Mouse (Mus musculus): ENCODE measurements at regions not wholly inside any gene's neighbourhood (a gene's known extent, or its start where the extent isn't known, plus 50 kb on each side); places are given as distances from the start of the nearest gene placed in this dataset.

DNA sequence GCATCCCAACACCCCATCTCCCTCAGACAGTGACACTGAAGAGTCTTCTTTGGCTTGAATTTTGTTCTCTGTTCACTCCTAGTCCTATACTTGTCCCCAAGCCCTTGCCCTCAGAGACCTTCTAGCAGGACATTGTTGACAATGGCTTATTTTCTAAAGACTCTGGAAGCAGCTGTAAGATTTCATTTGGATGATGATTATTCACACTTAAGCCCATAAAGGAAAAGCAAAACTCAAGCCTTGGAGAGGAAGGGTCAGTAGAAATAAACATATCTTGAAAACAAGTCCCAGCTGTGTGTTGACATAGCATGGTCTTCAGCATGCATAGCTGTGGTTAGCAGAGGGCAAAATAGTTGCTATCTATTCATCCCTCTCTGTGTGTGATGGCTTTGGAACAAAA lies 59.9 kb upstream of the Cdh11 start:
- DNase-seq (ENCODE audit: low read depth, low spot score) = no peak

DNA sequence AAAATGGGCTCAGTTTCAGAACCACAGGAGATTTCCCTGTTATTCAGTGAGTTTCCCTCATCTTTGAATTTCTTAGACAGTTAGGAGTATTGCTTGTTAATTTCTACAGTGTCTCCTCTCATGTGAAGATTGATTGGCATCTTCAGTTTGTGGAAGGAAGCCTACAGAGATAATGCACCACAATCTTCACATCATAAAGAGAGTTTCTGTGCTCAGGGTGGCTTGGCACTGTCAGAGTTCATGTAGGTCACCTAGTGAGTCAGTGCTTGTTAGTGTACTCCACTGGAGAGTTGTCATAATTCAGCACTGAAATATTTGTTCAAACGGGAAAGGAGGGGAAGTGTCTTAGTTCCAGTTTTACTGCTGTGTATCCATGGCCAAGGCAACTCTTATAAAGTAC lies 74.6 kb upstream of the Cdh11 start:
- no peak for DNase-seq (ENCODE audit: low read depth, low spot score)

DNA sequence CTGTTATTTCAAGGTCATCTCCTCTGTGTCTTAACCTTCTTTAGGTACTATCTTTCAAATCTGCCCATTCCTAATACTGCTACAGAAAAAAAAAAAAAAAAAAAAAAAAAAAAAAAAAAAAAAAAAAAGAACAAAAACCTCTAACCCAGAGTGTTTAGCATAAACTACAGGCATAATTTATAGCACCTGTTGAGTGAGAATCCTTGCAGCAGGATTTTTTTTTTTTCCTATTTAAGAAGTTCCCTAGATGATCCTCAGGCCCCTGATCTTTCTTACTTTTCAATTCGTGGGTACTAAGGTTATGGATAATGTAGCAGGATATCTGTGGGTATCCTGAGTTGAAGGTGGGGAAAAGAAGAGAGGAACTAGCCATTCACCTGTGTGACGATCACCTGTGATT lies 114.1 kb upstream of the Cdh11 start:
- DNase-seq (ENCODE audit: low read depth, low spot score) = no peak

DNA sequence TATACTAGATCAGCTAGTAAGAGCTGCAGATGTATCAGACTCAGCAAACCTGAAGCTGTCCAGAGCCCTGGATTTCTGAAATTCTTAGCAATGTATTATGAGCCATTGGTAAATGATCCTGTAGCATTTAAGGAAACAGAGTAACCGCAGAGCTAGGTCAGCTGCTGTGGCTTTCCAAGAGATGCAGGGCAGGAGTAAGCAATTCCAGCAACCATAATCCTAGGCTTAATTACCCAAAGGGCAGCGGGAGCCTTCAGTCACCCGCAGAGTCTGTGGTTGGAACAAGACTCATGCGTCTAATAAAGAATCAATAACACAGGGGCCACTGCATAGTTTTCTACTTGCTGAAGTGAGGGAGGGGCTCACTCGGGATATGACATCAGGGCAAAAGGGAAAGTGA lies 115.2 kb upstream of the Cdh11 start:
- no peak for DNase-seq (ENCODE audit: low read depth, low spot score)

DNA sequence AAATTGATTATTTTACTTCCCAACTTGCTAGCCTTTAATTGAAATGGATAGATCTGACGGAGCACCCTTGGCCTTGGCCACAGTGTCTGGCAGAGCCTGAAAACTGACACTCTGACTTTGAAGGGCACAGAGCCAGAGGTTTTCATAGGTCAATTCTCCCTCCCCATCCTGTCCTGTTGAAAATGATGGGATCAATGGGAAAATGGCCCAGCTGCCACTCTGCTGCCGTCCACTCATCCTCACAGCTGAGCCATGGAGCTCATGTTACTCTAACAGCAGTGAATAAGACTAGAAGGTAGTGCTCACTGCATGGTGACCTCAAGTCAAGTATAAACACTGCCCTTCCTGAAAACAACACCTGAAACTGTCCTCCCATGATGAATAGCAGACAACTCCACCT lies 122.0 kb upstream of the Cdh11 start:
- no peak for DNase-seq (ENCODE audit: low read depth, low spot score)

DNA sequence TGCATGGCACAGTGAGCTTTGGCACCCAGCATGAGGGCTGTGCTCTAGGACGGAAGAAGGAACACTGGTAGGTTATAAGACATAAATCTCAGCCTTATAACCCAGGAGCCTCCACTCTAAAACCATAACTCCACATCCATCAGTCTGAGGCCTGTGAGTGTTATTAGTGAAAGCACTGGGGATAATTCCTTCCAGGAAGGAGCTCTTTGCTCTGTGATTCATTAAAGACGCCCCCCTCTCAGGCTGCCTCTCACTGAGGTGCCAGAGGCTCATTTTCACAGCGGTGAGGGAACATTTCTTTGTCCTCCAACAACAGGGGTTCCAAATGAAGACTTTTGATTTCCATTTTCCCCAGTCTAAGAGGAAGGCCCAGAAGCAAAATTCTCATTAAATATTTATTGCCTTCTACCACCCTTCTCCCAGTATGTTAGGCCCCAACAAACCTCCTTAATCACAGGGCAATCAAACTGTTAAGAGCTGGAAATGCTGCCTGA lies 145.9 kb upstream of the Cdh11 start:
- peak; percentile 14 for DNase-seq (ENCODE audit: low read depth, low spot score)

DNA sequence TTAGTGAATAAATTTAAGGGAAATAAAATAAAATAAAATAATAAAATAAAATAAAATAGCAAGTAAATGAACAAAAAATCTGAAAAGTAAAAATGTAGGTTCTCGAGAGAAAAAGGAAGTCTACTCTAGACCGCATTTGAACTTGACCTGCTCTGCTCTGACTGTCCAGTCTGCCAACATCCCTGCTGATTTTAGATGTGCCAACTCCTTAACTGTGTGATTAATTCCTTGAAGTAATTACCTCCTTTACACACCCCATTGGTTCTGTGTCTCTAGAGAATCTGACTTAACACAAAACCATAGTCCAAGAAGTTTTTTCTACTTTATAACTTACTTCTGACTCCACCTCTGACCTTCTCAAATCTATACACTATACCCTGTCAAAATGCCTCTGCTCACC lies 153.3 kb upstream of the Cdh11 start:
- no peak for DNase-seq (ENCODE audit: low read depth, low spot score)

DNA sequence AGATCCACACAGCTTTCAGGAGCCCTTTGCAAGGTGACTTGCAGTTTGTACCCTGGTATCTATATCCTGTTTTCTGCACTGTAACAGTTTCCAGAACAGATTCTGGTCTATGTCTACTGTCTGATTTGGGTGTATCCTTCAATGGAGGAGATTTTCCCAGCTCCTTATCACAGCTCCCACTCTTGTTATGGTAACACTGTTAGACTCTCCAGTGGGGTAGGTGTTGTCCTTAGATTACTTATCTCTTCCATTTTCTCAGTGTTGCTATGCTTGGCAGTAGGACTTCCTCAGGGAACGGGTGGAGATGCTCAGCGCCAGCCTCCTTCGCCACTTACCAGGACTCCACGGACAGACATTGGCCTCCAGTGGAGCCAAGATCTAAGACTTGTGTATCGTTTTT lies 160.1 kb upstream of the Cdh11 start:
- DNase-seq (ENCODE audit: low read depth, low spot score) = no peak

DNA sequence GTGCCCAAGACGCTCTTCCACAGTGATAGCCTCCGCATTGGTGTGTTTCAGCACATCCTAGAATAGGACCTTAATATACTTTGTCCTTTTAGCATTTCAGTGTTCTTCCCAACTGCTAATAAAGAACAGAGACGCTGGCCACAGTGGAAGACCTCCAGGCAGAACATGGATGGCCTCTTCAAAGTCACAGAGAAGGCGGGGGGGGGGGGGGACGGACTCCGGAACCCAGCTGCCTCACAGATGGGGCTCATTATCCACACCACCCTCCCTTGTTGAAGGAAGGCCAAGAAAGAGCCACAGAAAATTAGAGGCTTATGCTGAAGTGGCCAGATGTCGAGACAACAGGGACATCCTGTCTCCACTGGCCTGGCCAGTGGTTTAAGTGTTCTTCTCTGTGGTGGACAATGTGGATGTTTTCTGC lies 192.7 kb upstream of the Cdh11 start:
- DNase-seq (ENCODE audit: low read depth, low spot score) = no peak

DNA sequence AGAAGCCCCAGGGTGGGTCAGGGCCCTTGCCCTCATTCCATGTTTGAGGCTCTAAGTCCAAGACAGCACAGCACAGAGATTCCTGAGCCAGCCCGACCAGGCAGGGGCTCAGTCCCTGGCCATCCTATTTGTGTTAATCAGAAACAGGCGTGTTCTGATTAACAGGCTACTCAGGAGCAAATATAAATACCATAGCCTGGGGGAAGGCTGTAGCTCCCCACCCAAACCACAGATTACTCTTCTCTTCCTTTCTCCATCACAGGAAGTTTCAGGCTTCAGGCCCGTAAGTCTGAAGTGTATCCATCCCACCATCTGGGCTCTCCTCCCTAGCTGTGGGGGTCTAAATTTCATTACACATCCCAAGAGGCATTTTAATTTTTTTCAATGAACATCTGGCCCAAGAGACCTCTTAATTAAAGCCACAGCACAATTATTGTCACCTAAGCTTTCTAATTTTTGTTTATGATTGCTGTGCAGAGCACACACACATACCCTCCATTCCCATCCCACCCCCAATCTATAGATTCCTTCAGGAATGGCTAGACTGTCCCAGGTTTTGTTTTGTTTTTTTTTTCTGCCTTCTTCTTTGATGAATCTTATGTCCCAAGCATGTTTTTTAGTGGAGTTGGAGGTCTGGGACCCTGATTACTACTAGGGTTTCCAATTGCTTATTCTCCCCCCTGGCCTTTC lies 197.9 kb upstream of the Cdh11 start:
- no peak for DNase-seq (ENCODE audit: low read depth, low spot score)

DNA sequence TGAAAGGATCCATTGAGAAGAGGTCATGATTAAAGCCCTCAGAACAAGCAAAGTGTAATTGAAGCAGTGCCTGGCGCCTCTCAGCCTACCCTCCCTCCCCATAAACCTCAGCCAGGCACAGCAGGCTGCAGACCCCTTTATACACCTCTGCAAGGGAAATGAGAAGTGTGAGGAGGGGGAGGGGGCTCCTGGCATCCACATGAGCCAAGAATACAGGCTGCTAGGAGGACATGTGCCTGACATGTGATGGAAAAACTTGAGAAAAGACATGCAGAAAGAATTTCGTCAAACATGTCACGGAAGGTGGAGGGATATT lies 198.4 kb upstream of the Cdh11 start:
- peak; percentile 45 for DNase-seq (ENCODE audit: low read depth, low spot score)

DNA sequence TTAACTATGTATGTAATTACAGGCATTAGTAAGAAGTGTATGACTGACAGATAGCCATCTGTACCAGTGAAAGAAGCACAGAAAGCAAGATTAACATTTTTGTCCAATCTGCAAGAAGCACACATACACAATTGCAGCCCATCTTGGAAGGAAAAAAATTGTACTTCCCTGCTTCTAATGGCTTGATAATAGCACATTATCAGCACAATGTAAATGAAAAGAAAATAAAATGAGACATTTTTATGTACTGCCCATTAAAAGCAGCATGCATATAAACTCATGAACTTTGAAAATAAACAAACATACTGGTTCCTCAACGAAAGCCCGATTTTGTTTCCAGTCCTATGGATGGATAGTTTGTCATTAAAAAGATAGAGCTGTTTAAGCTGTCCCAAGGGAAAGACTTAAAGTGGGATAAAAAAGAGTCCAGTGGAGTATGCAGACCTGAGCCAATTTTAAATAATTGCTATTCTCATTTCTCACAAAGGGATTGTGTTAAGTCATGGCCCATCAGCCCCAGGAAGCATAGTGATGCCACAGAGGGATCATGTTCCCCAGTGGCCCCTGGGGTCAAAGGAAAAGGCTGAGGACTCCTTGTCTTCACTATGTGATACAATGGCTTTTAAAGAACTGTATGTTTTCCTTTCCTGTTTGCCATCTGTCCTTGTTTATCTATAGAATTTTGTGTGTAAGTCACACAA lies 222.0 kb upstream of the Cdh11 start:
- no peak for DNase-seq (ENCODE audit: low read depth, low spot score)

DNA sequence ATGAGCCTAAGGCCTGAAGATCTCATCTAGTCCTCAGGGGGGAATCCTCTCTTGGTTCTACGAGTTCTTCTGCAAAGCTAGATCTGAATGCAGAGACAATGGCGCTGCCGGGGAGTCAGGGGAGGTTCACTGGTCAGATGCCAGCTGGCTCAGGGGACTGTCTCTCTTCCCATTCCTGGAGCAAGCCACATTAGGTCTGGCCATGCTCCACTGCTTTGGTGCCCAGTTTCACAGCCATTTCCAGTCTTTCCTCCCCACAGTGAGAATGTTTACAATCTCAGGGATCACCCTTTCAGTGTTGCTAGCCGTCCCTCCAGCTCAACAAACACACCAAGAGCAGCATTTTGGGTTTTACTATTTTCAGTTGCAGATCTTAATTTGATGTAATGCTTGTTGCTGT lies 233.7 kb upstream of the Cdh11 start:
- no peak for DNase-seq (ENCODE audit: low read depth, low spot score)

DNA sequence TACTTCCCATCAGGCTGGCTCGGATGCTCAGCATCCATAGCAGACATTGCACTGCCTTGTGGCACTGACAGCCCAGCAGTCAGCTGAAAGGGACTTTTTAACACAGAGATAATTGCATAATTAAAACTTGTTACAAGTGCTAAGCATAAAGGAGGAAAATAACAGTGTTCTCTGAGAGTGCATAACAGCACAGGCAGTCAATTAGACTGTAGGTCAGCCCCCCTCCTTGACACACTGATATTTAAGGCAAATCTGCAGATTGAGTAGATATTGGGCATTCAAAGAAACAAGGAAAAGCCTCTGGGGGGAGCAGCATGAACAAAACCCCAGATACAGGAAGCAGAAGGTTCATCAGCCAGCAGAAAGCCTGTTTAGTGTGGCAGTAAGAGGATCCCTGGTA lies 237.8 kb upstream of the Cdh11 start:
- DNase-seq (ENCODE audit: low read depth, low spot score) = no peak

DNA sequence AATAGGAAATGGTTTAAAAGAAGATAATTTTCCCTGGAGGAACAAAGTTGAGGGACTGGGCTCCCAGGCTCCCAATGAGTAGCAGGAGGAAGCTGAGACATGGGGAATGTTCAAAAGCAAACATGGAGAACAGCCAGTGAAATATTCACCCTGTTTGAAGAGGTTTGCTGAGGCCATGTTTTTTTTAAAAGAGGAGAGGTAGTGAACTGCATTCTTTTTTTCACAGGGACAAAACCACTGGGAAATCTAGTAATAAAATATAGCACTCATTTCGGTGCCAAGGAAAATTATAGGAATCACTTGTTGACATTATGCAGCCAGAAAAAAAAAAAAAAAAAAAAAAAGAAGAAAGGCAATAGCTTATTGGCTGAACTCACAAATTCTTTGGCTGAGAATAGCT lies 246.3 kb upstream of the Cdh11 start:
- DNase-seq (ENCODE audit: low read depth, low spot score) = no peak

DNA sequence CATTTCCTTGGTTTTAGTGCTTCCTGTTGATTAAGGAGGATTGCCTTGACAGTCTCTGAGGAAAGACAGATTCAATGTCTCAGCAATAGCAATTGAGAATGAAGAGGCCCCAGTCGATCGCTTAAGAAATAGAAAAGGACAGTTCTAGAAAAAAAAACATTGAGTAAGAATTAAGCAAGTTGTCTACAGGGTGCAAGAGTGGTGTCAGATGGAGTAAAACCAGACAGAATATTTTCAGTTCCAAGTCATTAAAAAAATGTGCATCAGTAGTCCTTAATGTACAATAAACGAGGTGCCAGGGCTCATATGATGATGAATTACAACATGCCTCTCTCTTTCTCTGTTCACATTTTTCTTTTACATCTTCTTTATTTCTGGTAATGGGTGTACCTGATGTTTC lies 248.5 kb upstream of the Cdh11 start:
- no peak for DNase-seq (ENCODE audit: low read depth, low spot score)

DNA sequence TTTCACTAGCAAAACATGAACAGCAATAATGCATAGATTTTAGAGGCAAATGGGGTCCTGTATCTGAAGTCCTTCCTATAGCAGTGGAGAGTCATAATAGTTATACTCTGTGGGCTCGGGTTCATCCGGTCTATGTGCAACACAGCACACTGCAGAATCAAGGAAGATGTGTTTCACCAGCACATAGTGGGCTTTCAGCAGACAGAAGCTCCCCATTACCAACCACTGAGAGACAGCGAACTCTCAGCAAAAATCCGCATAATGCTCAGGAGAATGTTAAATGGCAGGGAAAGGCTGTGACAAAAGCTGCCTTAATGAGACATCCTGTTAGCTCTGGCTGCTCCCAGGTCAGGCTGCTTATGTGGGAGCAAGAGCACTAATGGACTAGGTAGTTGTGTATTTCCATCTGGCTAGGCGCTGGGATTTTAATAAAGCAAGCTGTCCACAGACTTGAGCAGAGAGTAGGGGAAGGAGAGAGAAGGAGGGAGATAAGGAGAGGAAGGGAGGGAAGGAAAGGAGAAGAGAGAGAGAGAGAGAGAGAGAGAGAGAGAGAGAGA lies 286.7 kb upstream of the Cdh11 start:
- DNase-seq (ENCODE audit: low read depth, low spot score) = no peak

DNA sequence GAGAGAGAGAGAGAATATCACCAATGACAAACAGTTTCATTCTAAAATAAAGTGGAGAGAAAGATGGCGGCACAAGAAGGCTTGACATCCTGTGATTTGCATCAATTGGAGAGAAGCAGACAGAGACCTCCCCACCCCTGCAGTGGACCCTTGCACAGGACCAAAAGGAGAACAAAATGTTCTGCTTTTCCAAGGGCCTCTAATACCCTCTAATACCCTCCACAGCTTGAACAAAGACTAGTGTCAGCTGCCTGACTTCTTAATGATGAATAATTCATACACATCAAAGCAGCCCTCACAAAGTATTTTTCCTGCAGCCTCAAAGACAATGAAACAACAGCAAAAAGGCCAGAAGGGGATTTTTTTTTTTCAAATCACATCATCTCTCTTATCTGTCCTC lies 287.2 kb upstream of the Cdh11 start:
- DNase-seq (ENCODE audit: low read depth, low spot score) = no peak

DNA sequence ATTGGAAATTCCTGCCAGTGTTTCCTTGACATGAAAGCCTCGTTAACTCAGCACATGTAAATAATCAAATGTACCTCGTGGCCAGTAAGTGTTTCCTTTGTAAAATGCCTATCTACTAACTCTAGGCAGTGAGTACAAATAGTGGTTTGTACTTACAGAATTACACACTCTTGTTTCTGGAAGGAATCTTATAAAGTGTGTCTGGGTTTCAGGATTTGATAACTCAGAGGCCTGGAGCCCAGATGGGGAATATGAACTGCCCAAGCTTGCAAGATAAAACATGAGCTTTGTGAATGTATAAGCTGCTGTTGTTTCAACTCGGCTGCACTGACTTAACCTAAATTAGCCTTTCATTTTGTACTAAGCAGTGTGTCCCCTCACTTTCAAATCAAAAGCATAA lies 293.1 kb upstream of the Cdh11 start:
- no peak for DNase-seq (ENCODE audit: low read depth, low spot score)

DNA sequence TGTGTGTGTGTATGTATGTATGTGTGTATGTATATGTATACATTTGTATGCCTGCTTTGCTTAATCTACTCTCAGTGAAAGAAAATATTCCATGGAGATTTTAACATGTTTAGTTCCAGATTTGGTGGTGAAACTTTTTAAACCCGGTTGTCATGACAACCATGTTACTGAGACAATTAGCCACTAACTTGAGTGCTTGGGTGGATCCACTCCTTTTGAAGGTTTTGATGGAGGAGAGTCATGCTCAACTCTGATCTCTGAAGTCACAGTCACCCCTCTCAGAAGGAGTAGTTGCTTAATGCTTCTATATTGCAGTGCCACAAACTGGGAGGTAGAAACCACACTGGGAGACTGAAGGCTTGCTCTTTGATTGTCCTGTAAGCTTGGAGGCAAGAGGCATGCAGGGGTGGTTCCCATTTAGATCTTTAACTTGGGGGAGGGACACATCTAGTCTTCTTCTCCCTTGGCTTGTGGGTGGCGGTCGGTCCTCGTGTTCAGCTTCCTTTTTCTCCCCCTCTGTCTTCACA lies 301.6 kb upstream of the Cdh11 start:
- DNase-seq (ENCODE audit: low read depth, low spot score) = no peak

DNA sequence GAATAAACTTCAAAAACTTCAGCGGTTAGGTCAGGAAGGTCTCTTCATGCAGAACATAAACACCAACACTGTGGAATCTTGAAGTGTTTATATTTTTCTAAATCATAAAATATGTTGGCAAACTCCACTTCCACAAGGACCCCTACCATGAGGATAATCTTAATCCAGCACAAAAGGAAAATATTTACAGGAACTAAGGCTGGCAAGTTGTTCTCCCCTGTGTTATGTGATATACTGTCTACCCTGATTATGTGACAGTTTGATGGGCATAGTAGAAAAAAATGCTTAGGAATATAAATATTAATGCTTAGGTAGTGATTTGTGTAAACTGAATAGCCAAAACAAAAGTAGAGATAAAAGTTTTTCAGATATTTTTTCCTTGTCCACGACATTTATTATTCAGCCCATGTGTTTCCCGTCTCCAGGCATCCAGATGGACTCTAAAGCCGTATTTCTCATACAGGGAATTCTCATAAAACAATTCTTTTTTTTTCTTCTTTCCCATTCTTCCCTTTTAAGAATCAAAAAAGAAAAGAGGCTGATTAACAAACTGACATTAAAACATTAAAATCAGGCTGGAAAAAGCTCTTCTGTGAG lies 311.2 kb upstream of the Cdh11 start:
- no peak for DNase-seq (ENCODE audit: low read depth, low spot score)

DNA sequence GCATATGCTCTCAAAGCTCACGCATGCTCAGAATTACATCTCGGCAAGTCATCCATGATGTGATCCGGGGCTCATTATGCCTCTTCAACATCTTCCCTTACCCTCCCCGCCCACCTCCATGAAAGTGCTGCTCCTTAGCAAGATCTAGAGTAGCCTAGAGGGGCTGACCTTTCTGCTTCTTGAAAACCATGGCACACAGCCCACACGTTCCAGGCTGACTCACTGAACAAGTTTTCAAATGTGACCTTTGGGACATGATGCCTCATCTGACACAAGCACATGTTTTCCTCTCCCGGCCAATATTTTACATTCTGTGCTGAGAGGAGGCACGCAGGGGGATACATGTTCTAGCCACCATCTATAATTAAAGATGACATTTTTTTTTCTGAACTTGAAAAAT lies 340.1 kb upstream of the Cdh11 start:
- DNase-seq (ENCODE audit: low read depth, low spot score) = no peak

DNA sequence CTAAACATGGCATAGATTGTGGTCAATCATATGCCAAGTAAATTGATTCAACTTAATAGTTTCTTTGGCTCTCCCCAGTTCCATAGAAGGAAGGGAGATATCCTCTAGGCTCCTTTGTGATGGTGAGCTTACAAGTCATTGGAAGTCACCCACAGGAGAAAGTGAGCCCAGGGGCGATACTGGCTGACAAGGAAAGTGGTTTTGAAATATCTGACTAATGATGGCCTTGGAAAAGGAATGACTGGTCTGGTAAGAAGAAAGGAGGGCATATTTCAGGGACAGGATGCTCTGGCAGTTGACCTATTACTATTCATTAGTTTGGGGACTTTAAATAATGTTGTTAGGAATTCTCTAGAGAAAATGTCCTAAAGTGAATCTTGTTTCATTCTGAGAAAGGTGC lies 352.7 kb upstream of the Cdh11 start:
- no peak for DNase-seq (ENCODE audit: low read depth, low spot score)

Data from embryo, embryonic 11.5 days (tissue).